Mouse (Mus musculus) neural tube, embryonic 11.5 days (tissue): ENCODE results near the gene Ankfn1. TPM values are rescaled to one million over a fixed set of nuclear protein-coding genes. Genes with fewer than 3 reads are reported as not detected.

Source experiments
- ATAC-seq: fragments of 200-750 bp; cut with Nextera tagmentation; 2 replicates; pipeline ENCODE4 v1.8.0; 2017; ENCODE audit warnings: moderate number of reproducible peaks, mild to moderate bottlenecking, moderate TSS enrichment, moderate library complexity; ENCODE audit not compliant: insufficient read depth, low FRiP score, low TSS enrichment
- DNase-seq: peaks from one replicate; pipeline ENCODE4 v3.0.0-alpha.2; 2015; ENCODE audit warnings: low spot score
- H3K27ac ChIP-seq: fragments of 300-500 bp; sonication (generic); 2 replicates; pipeline ENCODE4 v1.5.1; 2014; ENCODE audit warnings: low read depth, mild to moderate bottlenecking, low read length
- H3K27me3 ChIP-seq: fragments of 300-500 bp; sonication (generic); 2 replicates; pipeline ENCODE4 v1.6.1; 2014; ENCODE audit warnings: mild to moderate bottlenecking, low read length, mixed read lengths; ENCODE audit not compliant: control insufficient read depth, insufficient read depth
- H3K36me3 ChIP-seq: fragments of 300-500 bp; sonication (generic); 2 replicates; pipeline ENCODE4 v1.6.1; 2014; ENCODE audit warnings: mild to moderate bottlenecking, low read length, moderate library complexity, mixed read lengths; ENCODE audit not compliant: control insufficient read depth, insufficient read depth
- H3K4me1 ChIP-seq: fragments of 300-500 bp; sonication (generic); 2 replicates; pipeline ENCODE4 v1.6.1; 2014; ENCODE audit warnings: low read length, mixed read lengths; ENCODE audit not compliant: control insufficient read depth, insufficient read depth
- H3K4me2 ChIP-seq: fragments of 300-500 bp; sonication (generic); 2 replicates; pipeline ENCODE4 v1.6.1; 2014; ENCODE audit warnings: low read depth, mild to moderate bottlenecking, moderate library complexity
- H3K4me3 ChIP-seq: fragments of 300-500 bp; sonication (generic); 2 replicates; pipeline ENCODE4 v1.5.1; 2014; ENCODE audit warnings: low read depth, low read length
- H3K9ac ChIP-seq: fragments of 300-500 bp; sonication (generic); 2 replicates; pipeline ENCODE4 v1.6.1; 2014; ENCODE audit warnings: mild to moderate bottlenecking, low read length
- H3K9me3 ChIP-seq: fragments of 300-500 bp; sonication (generic); 2 replicates; pipeline ENCODE4 v1.6.1; 2016; ENCODE audit warnings: low read length; ENCODE audit not compliant: control insufficient read depth
- WGBS: fragments of 180-500 bp; shearing (Covaris S2); extraction: QIAGEN DNeasy Blood & Tissue Kit; methylation state at CpG from one replicate; pipeline ENCODE4 v1.1.7; 2014; 5-methylcytosine and 5-hydroxymethylcytosine counted together
- polyA plus RNA-seq: library from polyadenylated mRNA; unstranded; fragments of >200 nt; fragmentation: Nextera tagmentation; extraction: Ambion mirVana; gene quantifications from 2 replicates; pipeline ENCODE4 v1.2.1, GENCODE M21; 2014

The Ankfn1 gene
- polyA plus RNA-seq, 1 experiment from 2014 or later: 0.62 TPM

DNA sequence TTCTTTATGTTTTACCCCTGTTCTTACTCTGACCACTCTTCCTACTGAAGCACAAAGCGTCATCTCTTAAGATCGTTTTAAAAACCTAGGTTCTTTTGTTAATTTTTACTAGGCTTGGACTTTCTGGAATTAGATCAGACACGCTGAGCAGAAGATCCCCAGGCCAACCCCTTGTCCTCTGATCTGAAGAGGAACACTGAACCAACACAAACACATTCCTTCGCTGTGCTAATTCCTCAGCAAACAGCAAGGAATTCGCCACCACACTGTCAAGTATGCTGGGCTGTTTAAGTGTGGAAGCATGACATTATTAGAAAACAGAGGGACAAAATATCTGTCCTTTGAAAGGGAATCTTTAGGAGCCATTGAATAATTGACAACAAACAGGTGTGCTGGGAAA lies 300.5 kb downstream of the Ankfn1 start:
- no peak for DNase-seq
- Histone ChIP-seq H3K9ac (no peak overlapping the region), H3K4me3 (no peak overlapping the region), H3K4me2 (no peak overlapping the region), H3K27ac (no peak overlapping the region), H3K9me3 (no peaks in the 10 kb centered on the region), H3K4me1 (no peaks in the 10 kb centered on the region), H3K27me3 (no peaks in the 10 kb centered on the region), H3K36me3 (no peaks in the 10 kb centered on the region)
- WGBS: 70% methylated on average over 5 of the region's 5 CpGs
- no peak for ATAC-seq

DNA sequence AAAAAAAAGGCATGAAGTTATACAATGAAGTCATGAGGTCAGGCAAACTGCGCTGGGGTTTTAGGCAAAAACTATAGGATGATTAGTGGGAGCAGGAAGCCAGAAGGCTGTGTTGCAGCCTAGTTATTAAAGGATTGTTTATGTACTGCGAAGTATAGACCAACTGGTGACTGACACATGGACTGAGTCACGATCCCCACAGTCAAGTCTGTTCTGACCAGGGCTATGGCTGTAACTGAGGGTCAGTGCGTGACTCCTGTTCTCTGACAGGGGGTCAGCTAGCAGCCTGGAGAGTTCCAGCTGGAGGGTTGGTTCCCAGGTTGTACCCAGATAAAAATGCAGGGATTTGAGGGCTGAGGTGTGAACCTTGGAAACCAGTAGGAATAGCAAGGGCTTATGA lies 301.4 kb downstream of the Ankfn1 start:
- Histone ChIP-seq H3K36me3 (no peaks in the 10 kb centered on the region), H3K9me3 (no peaks in the 10 kb centered on the region), H3K4me2 (no peak overlapping the region), H3K27me3 (no peaks in the 10 kb centered on the region), H3K4me3 (no peak overlapping the region), H3K4me1 (no peaks in the 10 kb centered on the region), H3K9ac (no peak overlapping the region), H3K27ac (no peak overlapping the region)
- ATAC-seq (no peak), DNase-seq (no peak)
- 83% methylated on average over 4 of the region's 4 CpGs for WGBS

DNA sequence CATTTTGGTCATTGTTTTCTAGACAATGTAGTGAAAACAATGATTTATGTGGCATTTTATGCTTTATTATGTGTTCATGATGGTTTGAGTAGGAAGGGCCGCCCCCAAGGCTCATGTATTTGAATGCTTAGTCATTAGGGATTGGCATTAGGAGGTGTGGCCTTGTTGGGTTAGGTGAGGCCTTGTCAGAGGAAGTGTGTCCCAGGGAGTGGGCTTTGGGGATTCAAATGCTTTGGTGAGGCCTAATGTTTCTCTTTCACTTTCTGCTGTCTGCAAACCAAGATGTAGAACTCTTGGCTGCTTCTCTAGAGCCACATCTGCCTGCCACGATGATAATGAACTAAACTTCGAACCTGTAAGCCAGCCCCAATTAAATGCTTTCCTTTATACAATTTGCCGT lies 304.6 kb downstream of the Ankfn1 start:
- Histone ChIP-seq H3K4me1 (no peaks in the 10 kb centered on the region), H3K4me2 (no peak overlapping the region), H3K27ac (no peak overlapping the region), H3K27me3 (no peaks in the 10 kb centered on the region), H3K36me3 (no peaks in the 10 kb centered on the region), H3K4me3 (no peak overlapping the region), H3K9ac (no peak overlapping the region), H3K9me3 (no peaks in the 10 kb centered on the region)
- DNase-seq (no peak), ATAC-seq (no peak)
- 85% methylated on average over 4 of the region's 4 CpGs for WGBS

DNA sequence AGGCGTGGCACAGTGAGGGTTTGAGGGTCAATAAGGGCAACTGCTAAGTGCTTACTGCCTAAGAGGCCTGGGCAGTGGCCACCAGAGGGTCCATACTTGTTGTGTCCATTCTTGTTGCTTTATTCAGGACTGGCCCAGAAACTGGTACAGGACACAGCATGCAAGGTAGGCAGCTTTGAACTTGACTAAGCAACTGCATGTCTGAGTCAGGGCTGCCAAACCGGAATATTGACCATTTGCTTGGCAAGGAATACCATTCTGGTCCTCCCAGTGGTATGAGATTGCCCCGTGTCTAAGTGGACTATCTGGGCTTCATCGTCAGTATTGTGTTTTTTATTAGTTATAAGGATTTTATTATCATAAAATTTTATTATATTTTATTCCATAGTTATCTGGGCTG lies 312.1 kb downstream of the Ankfn1 start:
- WGBS: 88% methylated on average over 4 of the region's 4 CpGs
- Histone ChIP-seq H3K27ac (no peak overlapping the region), H3K9me3 (no peaks in the 10 kb centered on the region), H3K4me2 (no peak overlapping the region), H3K4me3 (no peak overlapping the region), H3K36me3 (no peaks in the 10 kb centered on the region), H3K27me3 (no peaks in the 10 kb centered on the region), H3K4me1 (no peaks in the 10 kb centered on the region), H3K9ac (no peak overlapping the region)
- DNase-seq (no peak), ATAC-seq (no peak)

DNA sequence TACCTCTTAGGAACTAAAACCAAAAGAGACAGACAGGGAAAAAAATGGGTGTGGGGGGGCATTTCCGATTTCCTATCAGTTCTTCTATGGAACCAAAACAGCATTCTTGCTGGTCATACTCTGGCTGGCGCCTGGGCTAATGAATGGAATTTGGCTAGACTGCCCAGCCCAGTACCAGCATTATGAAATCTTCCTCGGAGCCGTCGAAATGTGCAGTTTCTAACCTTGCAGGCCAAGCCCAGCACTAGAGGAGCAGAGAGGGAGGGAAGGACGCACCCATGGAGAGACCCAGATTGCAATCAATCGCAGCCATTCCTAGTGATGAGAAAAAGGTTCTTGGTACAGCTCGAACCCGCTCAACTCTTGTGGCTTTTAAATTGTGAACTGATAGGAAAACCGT lies 315.2 kb downstream of the Ankfn1 start:
- no peak overlapping the region for H3K4me3 ChIP-seq
- H3K9ac ChIP-seq: no peak overlapping the region
- ATAC-seq: no peak
- no peaks in the 10 kb centered on the region for H3K9me3 ChIP-seq
- H3K4me1 ChIP-seq: no peaks in the 10 kb centered on the region
- H3K27ac ChIP-seq: no peak overlapping the region
- WGBS: 86% methylated on average over 10 of the region's 10 CpGs
- DNase-seq: no peak
- no peaks in the 10 kb centered on the region for H3K27me3 ChIP-seq
- H3K4me2 ChIP-seq: no peak overlapping the region
- no peaks in the 10 kb centered on the region for H3K36me3 ChIP-seq

DNA sequence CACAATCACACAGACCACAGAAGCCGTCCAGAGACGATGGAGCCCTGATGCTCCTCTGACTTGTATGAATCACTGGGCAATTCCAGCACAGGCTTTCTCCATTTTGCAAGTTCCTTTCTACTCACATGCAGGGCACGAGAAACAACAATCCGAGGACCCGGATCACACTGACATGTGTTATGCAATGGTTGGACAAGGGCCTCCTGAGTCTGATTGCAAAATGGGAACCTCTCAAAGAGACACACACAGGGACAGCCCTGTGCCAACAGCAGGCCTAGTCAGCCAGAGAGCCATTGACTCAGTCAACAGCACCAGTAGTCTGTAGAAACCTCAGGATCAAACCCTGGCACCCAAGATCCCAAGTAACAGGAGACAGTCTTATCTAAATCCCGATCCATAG lies 318.0 kb downstream of the Ankfn1 start:
- ATAC-seq (no peak), DNase-seq (no peak)
- Histone ChIP-seq H3K36me3 (no peaks in the 10 kb centered on the region), H3K4me1 (no peaks in the 10 kb centered on the region), H3K4me2 (no peak overlapping the region), H3K27ac (no peak overlapping the region), H3K9me3 (no peaks in the 10 kb centered on the region), H3K9ac (no peak overlapping the region), H3K27me3 (no peaks in the 10 kb centered on the region), H3K4me3 (no peak overlapping the region)
- 91% methylated on average over 6 of the region's 6 CpGs for WGBS

DNA sequence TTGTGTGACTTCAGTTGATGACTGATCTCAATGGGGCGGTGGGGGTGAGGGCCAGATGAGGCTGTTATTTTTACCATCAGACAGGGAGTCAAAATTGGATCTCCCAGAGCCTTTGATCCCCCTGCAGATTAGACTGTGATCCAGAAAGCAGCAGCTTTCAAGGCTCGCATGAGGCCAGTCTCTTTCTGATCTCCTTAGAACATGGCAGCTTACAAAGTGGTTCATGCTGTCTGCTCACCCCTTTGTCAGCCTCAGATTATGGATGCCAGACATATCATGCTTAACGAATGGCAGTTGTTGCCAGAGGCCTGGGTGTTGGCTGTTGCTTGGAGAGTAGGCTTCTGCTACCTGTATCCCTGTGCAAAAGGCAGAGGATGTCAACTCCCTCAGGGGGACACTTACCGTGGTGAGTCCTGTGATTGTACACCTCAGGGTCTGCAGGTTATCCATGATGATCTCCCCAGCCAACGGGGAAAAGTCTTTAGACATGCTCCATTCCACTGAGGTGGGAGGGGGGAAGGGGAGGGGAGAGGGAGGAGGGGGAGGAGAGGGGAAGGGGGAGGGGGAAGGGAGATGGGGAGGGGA lies 321.7 kb downstream of the Ankfn1 start:
- no peaks in the 10 kb centered on the region for H3K4me1 ChIP-seq
- no peak overlapping the region for H3K9ac ChIP-seq
- no peak overlapping the region for H3K27ac ChIP-seq
- no peak overlapping the region for H3K4me2 ChIP-seq
- WGBS: 61% methylated on average over 5 of the region's 5 CpGs
- no peaks in the 10 kb centered on the region for H3K9me3 ChIP-seq
- DNase-seq: no peak
- H3K36me3 ChIP-seq: no peaks in the 10 kb centered on the region
- H3K4me3 ChIP-seq: no peak overlapping the region
- H3K27me3 ChIP-seq: no peaks in the 10 kb centered on the region
- ATAC-seq: no peak

DNA sequence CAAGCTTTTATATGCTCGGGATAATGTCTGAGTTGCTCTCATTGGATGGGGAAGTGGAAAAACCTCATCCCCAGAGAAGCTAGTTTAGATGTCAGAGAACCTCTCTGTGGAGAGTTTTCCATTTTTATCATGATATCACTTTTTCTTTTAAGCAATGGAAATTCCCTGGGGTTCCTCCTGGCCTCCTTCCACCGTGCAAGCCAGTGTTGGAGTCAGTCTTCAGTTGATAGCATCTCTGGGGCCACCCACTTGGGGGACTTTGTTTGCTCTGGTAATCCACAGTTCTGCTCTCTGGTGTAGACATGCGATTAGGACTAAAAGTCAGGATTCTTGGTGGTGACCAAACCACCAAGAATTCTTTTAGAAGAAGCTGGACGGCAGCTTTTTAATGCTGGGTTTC lies 322.8 kb downstream of the Ankfn1 start:
- no peak for ATAC-seq
- Histone ChIP-seq H3K9me3 (no peaks in the 10 kb centered on the region), H3K9ac (no peak overlapping the region), H3K27me3 (no peaks in the 10 kb centered on the region), H3K4me2 (no peak overlapping the region), H3K27ac (no peak overlapping the region), H3K4me1 (no peaks in the 10 kb centered on the region), H3K4me3 (no peak overlapping the region), H3K36me3 (no peaks in the 10 kb centered on the region)
- no peak for DNase-seq
- WGBS: 85% methylated on average over 4 of the region's 4 CpGs

DNA sequence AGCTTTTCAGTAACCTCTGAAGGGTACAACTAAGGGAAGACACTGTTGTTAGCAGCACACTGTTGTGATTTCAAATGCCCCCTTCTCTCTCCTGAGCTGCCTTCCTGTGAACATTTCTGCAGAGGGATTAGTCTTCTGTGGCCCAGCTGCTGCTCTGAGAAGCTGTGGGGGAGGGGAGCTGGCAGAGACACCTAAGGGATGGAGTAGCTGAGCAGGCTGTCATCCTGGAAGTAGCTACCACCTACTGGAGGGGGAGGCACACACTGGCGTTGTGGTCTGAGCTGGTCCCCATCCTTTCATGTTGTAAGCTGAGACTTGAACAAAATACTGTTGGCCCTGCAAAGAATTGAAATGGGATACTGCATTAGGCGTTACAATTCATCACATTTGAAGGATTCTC lies 324.6 kb downstream of the Ankfn1 start:
- DNase-seq (peak; percentile 33), ATAC-seq (no peak)
- Histone ChIP-seq H3K9ac (no peak overlapping the region), H3K4me3 (no peak overlapping the region), H3K4me2 (no peak overlapping the region), H3K4me1 (no peaks in the 10 kb centered on the region), H3K27me3 (no peaks in the 10 kb centered on the region), H3K9me3 (no peaks in the 10 kb centered on the region), H3K27ac (no peak overlapping the region), H3K36me3 (no peaks in the 10 kb centered on the region)
- 25% methylated on average over 2 of the region's 2 CpGs for WGBS
